Comparison of ENCODE assay signal across 8 mouse cellular contexts in genomic region chr13:31806428-31806832, GRCm38 (mm10). TPM values are rescaled to one million over a fixed set of nuclear protein-coding genes. Genes with fewer than 3 reads are reported as not detected.
DNase-seq lines count a peak whose midpoint lies in the region; ATAC-seq and TF ChIP-seq lines count a peak whose summit lies in the region.

Gene Foxc1, plus strand, starts transcription at chr13:31806633.

- H3K9me3 ChIP-seq in heart, embryonic 12.5 days (replicated peaks) = no peaks in the 10 kb centered on the region
- no peaks in the 10 kb centered on the region for H3K9me3 ChIP-seq in kidney, embryonic 16.5 days (ENCODE audit: low read length)

- H3K27ac ChIP-seq in embryonic fibroblast, embryonic 13.5 days (ENCODE audit: insufficient read depth, low read length) = peak within 1 kb of the TSS; percentile 95
- H3K27ac ChIP-seq in heart, embryonic 12.5 days (ENCODE audit: poor library complexity, severe bottlenecking) = peak within 1 kb of the TSS; percentile 100
- H3K27ac ChIP-seq in kidney, embryonic 16.5 days (ENCODE audit: low read length) = peak within 1 kb of the TSS; percentile 99
- no peak within 1 kb of the TSS for H3K27ac ChIP-seq in olfactory bulb, adult 2 months (ENCODE audit: insufficient read depth, low read depth, low read length)

- peak within 1 kb of the TSS; percentile 80 for H3K4me3 ChIP-seq in embryonic fibroblast, embryonic 13.5 days (ENCODE audit: insufficient read depth, low read length)
- H3K4me3 ChIP-seq in heart, embryonic 12.5 days = peak within 1 kb of the TSS; percentile 93
- peak within 1 kb of the TSS; percentile 87 for H3K4me3 ChIP-seq in kidney, embryonic 16.5 days (ENCODE audit: low read length)
- H3K4me3 ChIP-seq in olfactory bulb, adult 2 months (ENCODE audit: insufficient read depth, low read depth, low read length) = peak within 1 kb of the TSS; percentile 35

- no peak for TF ChIP-seq CTCF in embryonic fibroblast, embryonic 13.5 days (IDR thresholded peaks at IDR 0.05; ENCODE audit: borderline replicate concordance, insufficient read depth, low read length)
- no peak for TF ChIP-seq CTCF in olfactory bulb, adult 2 months (IDR thresholded peaks at IDR 0.05; ENCODE audit: insufficient read depth, low read depth, low read length)

- peak; percentile 62 for TF ChIP-seq POLR2A in embryonic fibroblast, embryonic 13.5 days (IDR thresholded peaks at IDR 0.05; ENCODE audit: low read depth, low read length)
- TF ChIP-seq POLR2A in olfactory bulb, adult 2 months (IDR thresholded peaks at IDR 0.05; ENCODE audit: insufficient read depth, low read depth, low read length) = no peak

- H3K4me2 ChIP-seq in heart, embryonic 12.5 days = peak within 1 kb of the TSS; percentile 98
- H3K4me2 ChIP-seq in kidney, embryonic 16.5 days (replicated peaks; ENCODE audit: low read depth, low read length) = peak within 1 kb of the TSS; percentile 83

- peak; percentile 88 for ATAC-seq in heart, embryonic 12.5 days (ENCODE audit: insufficient number of reproducible peaks, low FRiP score)
- peak; percentile 92 for ATAC-seq in kidney, embryonic 16.5 days (ENCODE audit: low FRiP score, low TSS enrichment)

- peaks cover 51% of the 10 kb centered on the region for H3K27me3 ChIP-seq in heart, embryonic 12.5 days (replicated peaks)
- H3K27me3 ChIP-seq in kidney, embryonic 16.5 days (ENCODE audit: insufficient read depth, low read length) = peaks cover 15% of the 10 kb centered on the region

- peak within 1 kb of the TSS; percentile 92 for H3K9ac ChIP-seq in heart, embryonic 12.5 days
- peak within 1 kb of the TSS; percentile 98 for H3K9ac ChIP-seq in kidney, embryonic 16.5 days (replicated peaks; ENCODE audit: low read length)

- no peaks in the 10 kb centered on the region for H3K4me1 ChIP-seq in embryonic fibroblast, embryonic 13.5 days (ENCODE audit: control insufficient read depth, insufficient read depth, low read length)
- H3K4me1 ChIP-seq in heart, embryonic 12.5 days (replicated peaks) = peaks cover 27% of the 10 kb centered on the region
- H3K4me1 ChIP-seq in kidney, embryonic 16.5 days (ENCODE audit: insufficient read depth, low read length) = peaks cover 35% of the 10 kb centered on the region
- peaks cover 21% of the 10 kb centered on the region for H3K4me1 ChIP-seq in olfactory bulb, adult 2 months (ENCODE audit: control insufficient read depth, insufficient read depth, low read length)

- DNase-seq in 416B (ENCODE audit: low read depth) = peak; percentile 89
- peak; percentile 85 to 90 for DNase-seq in adrenal gland, adult 18-20 months (ENCODE audit: low spot score in 2 of 2)
- peak; percentile 87 to 89 for DNase-seq in lung, adult 18-20 months
- peak; percentile 79 for DNase-seq in urinary bladder, postnatal 25 days (ENCODE audit: low spot score)

- WGBS in heart, embryonic 12.5 days = under 1% methylated on average over 40 of the region's 40 CpGs
- WGBS in kidney, embryonic 16.5 days = under 1% methylated on average over 40 of the region's 40 CpGs
- WGBS in olfactory bulb, adult 2 months = under 1% methylated on average over 40 of the region's 40 CpGs

- peaks cover 7% of the 10 kb centered on the region for H3K36me3 ChIP-seq in heart, embryonic 12.5 days
- no peaks in the 10 kb centered on the region for H3K36me3 ChIP-seq in kidney, embryonic 16.5 days (ENCODE audit: insufficient read depth, low read length)

RNA-seq across cellular contexts. Expression of gene Foxc1, which starts in this region (rescaled TPM):
- 1 to 10 TPM; 4.2 to 7.1 TPM for total RNA-seq in adrenal gland, adult 18-20 months (2021)
- polyA plus RNA-seq in embryonic fibroblast, embryonic 13.5 days (2011; ENCODE audit: insufficient read length, low read depth, missing spikeins) = 14.4 and 19.7 TPM in 2 replicates
- polyA plus RNA-seq in heart, embryonic 12.5 days (2016; fragmentation: Nextera tagmentation; extraction: Ambion mirVana) = 5.4 and 6.4 TPM in 2 replicates
- 2.3 and 3.3 TPM in 2 replicates for polyA plus RNA-seq in kidney, embryonic 16.5 days (2015; fragmentation: Nextera tagmentation; extraction: Ambion mirVana)
- polyA plus RNA-seq in olfactory bulb, adult 2 months (2012; ENCODE audit: insufficient read depth, insufficient read length, low replicate concordance, missing spikeins) = not detected in 2 replicates

Comparison
In these comparisons a context has a peak if more than half of its experiments do, and no peak if none do; other contexts are left out.
1. H3K4me3 ChIP-seq: peak in every context shown above with its lines; median percentile 93 in heart, embryonic 12.5 days; 87 in kidney, embryonic 16.5 days; 80 in embryonic fibroblast, embryonic 13.5 days; 35 in olfactory bulb, adult 2 months.